Mouse (Mus musculus) stomach, embryonic 15.5 days (tissue): ENCODE results near the gene Stk35. TPM values are rescaled to one million over a fixed set of nuclear protein-coding genes. Genes with fewer than 3 reads are reported as not detected.

ENCODE experiments used
- ATAC-seq: fragments of 200-750 bp; cut with Nextera tagmentation; 2 replicates; pipeline ENCODE4 v1.8.0; 2017; ENCODE audit warnings: low read depth, moderate number of reproducible peaks, moderate TSS enrichment; ENCODE audit not compliant: insufficient read depth, low FRiP score
- H3K27ac ChIP-seq: fragments of 300-500 bp; sonication (generic); 2 replicates; pipeline ENCODE4 v1.5.1; 2015; ENCODE audit warnings: mild to moderate bottlenecking, inconsistent platforms
- H3K27me3 ChIP-seq: fragments of 300-500 bp; sonication (generic); replicated peaks from 2 replicates; pipeline ENCODE4 v1.6.1; 2015; ENCODE audit warnings: inconsistent platforms
- H3K36me3 ChIP-seq: fragments of 300-500 bp; sonication (generic); 2 replicates; pipeline ENCODE4 v1.6.1; 2015; ENCODE audit warnings: inconsistent platforms
- H3K4me1 ChIP-seq: fragments of 300-500 bp; sonication (generic); 2 replicates; pipeline ENCODE4 v1.6.1; 2015; ENCODE audit warnings: inconsistent platforms
- H3K4me2 ChIP-seq: fragments of 300-500 bp; sonication (generic); 2 replicates; pipeline ENCODE4 v1.6.1; 2015; ENCODE audit warnings: mild to moderate bottlenecking, inconsistent platforms
- H3K4me3 ChIP-seq: fragments of 300-500 bp; sonication (generic); replicated peaks from 2 replicates; pipeline ENCODE4 v1.5.1; 2015; ENCODE audit warnings: inconsistent platforms
- H3K9ac ChIP-seq: fragments of 300-500 bp; sonication (generic); 2 replicates; pipeline ENCODE4 v1.6.1; 2015; ENCODE audit warnings: inconsistent platforms
- H3K9me3 ChIP-seq: fragments of 300-500 bp; sonication (generic); 2 replicates; pipeline ENCODE4 v1.6.1; 2016; ENCODE audit warnings: inconsistent platforms
- WGBS: fragments of 180-500 bp; shearing (Covaris S2); methylation state at CpG from one replicate; pipeline ENCODE4 v1.1.7; 2015; 5-methylcytosine and 5-hydroxymethylcytosine counted together
- polyA plus RNA-seq: library from polyadenylated mRNA; unstranded; fragments of >200 nt; fragmentation: Nextera tagmentation; extraction: Ambion mirVana; gene quantifications from 2 replicates; pipeline ENCODE4 v1.2.1, GENCODE M21; 2015

Gene Stk35
- polyA plus RNA-seq, 1 experiment from 2014 or later, result 11.4 TPM

- no peak overlapping the region for H3K4me3 ChIP-seq
- no peaks in the 10 kb centered on the region for H3K27me3 ChIP-seq
- H3K9me3 ChIP-seq, result no peaks in the 10 kb centered on the region
- H3K4me2 ChIP-seq, result no peak overlapping the region
- H3K9ac ChIP-seq, result no peak overlapping the region
- H3K27ac ChIP-seq, result no peak overlapping the region
- peaks cover 13% of the 10 kb centered on the region; the same call in 1 of the 2 replicates for H3K36me3 ChIP-seq
- 57% methylated on average over 5 of the region's 5 CpGs for WGBS
- 0 out of 2 replicates have a peak, but pooled peaks cover 5% of the 10 kb centered on the region for H3K4me1 ChIP-seq
- ATAC-seq, result no peak
Measured at GRCm38 (mm10) chr2:129817603-129818257, 17.4 kb downstream of the Stk35 start.

GRCm38 (mm10) chr2:129818868-129819267, 18.6 kb downstream of the Stk35 start:
- peaks cover 9% of the 10 kb centered on the region; the same call in 1 of the 2 replicates for H3K36me3 ChIP-seq
- 61% methylated on average over 2 of the region's 2 CpGs for WGBS
- H3K4me1 ChIP-seq, result 0 out of 2 replicates have a peak, but pooled peaks cover 5% of the 10 kb centered on the region
- no peak overlapping the region for H3K4me2 ChIP-seq
- no peak overlapping the region for H3K9ac ChIP-seq
- no peak overlapping the region for H3K27ac ChIP-seq
- H3K27me3 ChIP-seq, result no peaks in the 10 kb centered on the region
- H3K4me3 ChIP-seq, result no peak overlapping the region
- ATAC-seq, result no peak
- H3K9me3 ChIP-seq, result no peaks in the 10 kb centered on the region

GRCm38 (mm10) chr2:129819531-129819930, 19.2 kb downstream of the Stk35 start:
- WGBS, result 58% methylated on average over 2 of the region's 2 CpGs
- no peaks in the 10 kb centered on the region for H3K9me3 ChIP-seq
- no peaks in the 10 kb centered on the region for H3K27me3 ChIP-seq
- 0 out of 2 replicates have a peak, but pooled peaks cover 5% of the 10 kb centered on the region for H3K4me1 ChIP-seq
- H3K4me3 ChIP-seq, result no peak overlapping the region
- H3K27ac ChIP-seq, result no peak overlapping the region
- peaks cover 9% of the 10 kb centered on the region; the same call in 1 of the 2 replicates for H3K36me3 ChIP-seq
- H3K4me2 ChIP-seq, result no peak overlapping the region
- ATAC-seq, result no peak
- H3K9ac ChIP-seq, result no peak overlapping the region

GRCm38 (mm10) chr2:129819951-129820350, 19.6 kb downstream of the Stk35 start:
- H3K9ac ChIP-seq, result no peak overlapping the region
- H3K4me3 ChIP-seq, result no peak overlapping the region
- peaks cover 9% of the 10 kb centered on the region; the same call in 1 of the 2 replicates for H3K36me3 ChIP-seq
- no peak overlapping the region for H3K4me2 ChIP-seq
- WGBS, result 84% methylated on average over 1 of the region's 1 CpGs
- H3K4me1 ChIP-seq, result 0 out of 2 replicates have a peak, but pooled peaks cover 5% of the 10 kb centered on the region
- H3K9me3 ChIP-seq, result no peaks in the 10 kb centered on the region
- no peak for ATAC-seq
- no peak overlapping the region for H3K27ac ChIP-seq
- H3K27me3 ChIP-seq, result no peaks in the 10 kb centered on the region

GRCm38 (mm10) chr2:129821021-129821420, 20.7 kb downstream of the Stk35 start:
- Histone ChIP-seq H3K4me1 (0 out of 2 replicates have a peak, but pooled peaks cover 5% of the 10 kb centered on the region), H3K9me3 (no peaks in the 10 kb centered on the region), H3K27ac (no peak overlapping the region), H3K4me2 (no peak overlapping the region), H3K27me3 (no peaks in the 10 kb centered on the region), H3K36me3 (peaks cover 3% of the 10 kb centered on the region; the same call in 1 of the 2 replicates), H3K9ac (no peak overlapping the region), H3K4me3 (no peak overlapping the region)
- no peak for ATAC-seq
- WGBS, result 63% methylated on average over 8 of the region's 8 CpGs

- ATAC-seq, result no peak
- Histone ChIP-seq H3K9ac (no peak overlapping the region), H3K4me2 (no peak overlapping the region), H3K27me3 (no peaks in the 10 kb centered on the region), H3K9me3 (no peaks in the 10 kb centered on the region), H3K4me3 (no peak overlapping the region), H3K27ac (no peak overlapping the region), H3K4me1 (0 out of 2 replicates have a peak, but pooled peaks cover 5% of the 10 kb centered on the region), H3K36me3 (peaks cover 3% of the 10 kb centered on the region; the same call in 1 of the 2 replicates)
- 81% methylated on average over 5 of the region's 5 CpGs for WGBS
Measured at GRCm38 (mm10) chr2:129821568-129821967, 21.3 kb downstream of the Stk35 start.

GRCm38 (mm10) chr2:129823310-129823709, 23.0 kb downstream of the Stk35 start:
- no peak overlapping the region for H3K27ac ChIP-seq
- no peak overlapping the region for H3K4me3 ChIP-seq
- H3K27me3 ChIP-seq, result no peaks in the 10 kb centered on the region
- WGBS, result 98% methylated on average over 2 of the region's 2 CpGs
- H3K36me3 ChIP-seq, result peaks cover 7% of the 10 kb centered on the region; the same call in 1 of the 2 replicates
- ATAC-seq, result no peak
- H3K4me2 ChIP-seq, result no peak overlapping the region
- H3K9me3 ChIP-seq, result no peaks in the 10 kb centered on the region
- H3K4me1 ChIP-seq, result 0 out of 2 replicates have a peak, but pooled peaks cover 5% of the 10 kb centered on the region
- H3K9ac ChIP-seq, result no peak overlapping the region

- Histone ChIP-seq H3K9me3 (no peaks in the 10 kb centered on the region), H3K9ac (no peak overlapping the region), H3K4me3 (no peak overlapping the region), H3K4me2 (no peak overlapping the region), H3K4me1 (0 out of 2 replicates have a peak, but pooled peaks cover 5% of the 10 kb centered on the region), H3K27me3 (no peaks in the 10 kb centered on the region), H3K27ac (no peak overlapping the region), H3K36me3 (peaks cover 11% of the 10 kb centered on the region)
- 93% methylated on average over 6 of the region's 6 CpGs for WGBS
- no peak for ATAC-seq
Measured at GRCm38 (mm10) chr2:129824254-129824653, 23.9 kb downstream of the Stk35 start.

GRCm38 (mm10) chr2:129826141-129826540, 25.8 kb downstream of the Stk35 start:
- no peak for ATAC-seq
- no peak overlapping the region for H3K4me2 ChIP-seq
- no peak overlapping the region for H3K27ac ChIP-seq
- WGBS, result 95% methylated on average over 3 of the region's 3 CpGs
- no peaks in the 10 kb centered on the region for H3K27me3 ChIP-seq
- H3K4me3 ChIP-seq, result no peak overlapping the region
- H3K36me3 ChIP-seq, result peaks cover 15% of the 10 kb centered on the region
- H3K9me3 ChIP-seq, result no peaks in the 10 kb centered on the region
- H3K9ac ChIP-seq, result no peak overlapping the region
- no peaks in the 10 kb centered on the region for H3K4me1 ChIP-seq

GRCm38 (mm10) chr2:129832993-129833392, 32.7 kb downstream of the Stk35 start:
- Histone ChIP-seq H3K4me2 (no peak overlapping the region), H3K4me1 (no peaks in the 10 kb centered on the region), H3K9me3 (no peaks in the 10 kb centered on the region), H3K4me3 (no peak overlapping the region), H3K27me3 (no peaks in the 10 kb centered on the region), H3K36me3 (peaks cover 18% of the 10 kb centered on the region), H3K9ac (no peak overlapping the region), H3K27ac (no peak overlapping the region)
- no peak for ATAC-seq
- 68% methylated on average over 4 of the region's 4 CpGs for WGBS

- no peaks in the 10 kb centered on the region for H3K27me3 ChIP-seq
- H3K36me3 ChIP-seq, result peaks cover 9% of the 10 kb centered on the region; the same call in 1 of the 2 replicates
- no peak overlapping the region for H3K4me2 ChIP-seq
- no peaks in the 10 kb centered on the region for H3K4me1 ChIP-seq
- H3K27ac ChIP-seq, result no peak overlapping the region
- no peak for ATAC-seq
- WGBS, result 71% methylated on average over 1 of the region's 1 CpGs
- H3K9me3 ChIP-seq, result no peaks in the 10 kb centered on the region
- no peak overlapping the region for H3K4me3 ChIP-seq
- no peak overlapping the region for H3K9ac ChIP-seq
Measured at GRCm38 (mm10) chr2:129834221-129834620, 33.9 kb downstream of the Stk35 start.

- Histone ChIP-seq H3K27ac (no peak overlapping the region), H3K4me2 (no peak overlapping the region), H3K9ac (no peak overlapping the region), H3K4me3 (no peak overlapping the region), H3K9me3 (no peaks in the 10 kb centered on the region), H3K4me1 (no peaks in the 10 kb centered on the region), H3K36me3 (peaks cover 5% of the 10 kb centered on the region; the same call in 1 of the 2 replicates), H3K27me3 (no peaks in the 10 kb centered on the region)
- WGBS, result 85% methylated on average over 6 of the region's 6 CpGs
- ATAC-seq, result no peak
Measured at GRCm38 (mm10) chr2:129834881-129835280, 34.6 kb downstream of the Stk35 start.
